Mouse (Mus musculus) cerebellum, adult 2 months (tissue): Measurements from ENCODE around the gene Lysmd1. TPM values are rescaled to one million over a fixed set of nuclear protein-coding genes. Genes with fewer than 3 reads are reported as not detected.

Experiments
- DNase-seq, 2 experiments: peaks; one replicate each; pipeline ENCODE4 v3.0.0; 2021
- H3K27ac ChIP-seq: fragments of 200-500 bp; 2 replicates; pipeline ENCODE4 v1.5.1; 2012; ENCODE audit warnings: low read length, control low read depth, inconsistent platforms; ENCODE audit not compliant: insufficient read depth
- H3K27me3 ChIP-seq: fragments of 200-500 bp; 2 replicates; pipeline ENCODE4 v1.6.1; 2012; ENCODE audit warnings: inconsistent platforms, mild to moderate bottlenecking, low read length, moderate library complexity; ENCODE audit not compliant: control insufficient read depth, insufficient read depth
- H3K4me1 ChIP-seq: fragments of 200-500 bp; 2 replicates; pipeline ENCODE4 v1.6.1; 2011; ENCODE audit warnings: low read length; ENCODE audit not compliant: control insufficient read depth, insufficient read depth
- H3K4me3 ChIP-seq: fragments of 200-500 bp; replicated peaks from 2 replicates; pipeline ENCODE3; 2011; ENCODE audit warnings: mild to moderate bottlenecking, low read depth, low read length, control low read depth; ENCODE audit not compliant: insufficient read depth
- CTCF ChIP-seq: fragments of 200-500 bp; IDR thresholded peaks from 2 replicates; pipeline ENCODE4 v1.5.1; 2011; ENCODE audit warnings: low read depth, mild to moderate bottlenecking, control low read depth, low read length, moderate library complexity, borderline replicate concordance; ENCODE audit not compliant: insufficient read depth
- POLR2A ChIP-seq: fragments of 200-500 bp; IDR thresholded peaks from 2 replicates; pipeline ENCODE4 v1.6.1; 2011; ENCODE audit warnings: low read length, control low read depth, borderline replicate concordance; ENCODE audit not compliant: insufficient read depth
- WGBS: fragments of 180-500 bp; shearing (Covaris S2); methylation state at CpG from one replicate; pipeline ENCODE4 v1.1.7; 2018; 5-methylcytosine and 5-hydroxymethylcytosine counted together
- polyA plus RNA-seq: library from polyadenylated mRNA; depleted of rRNA; stranded (reverse); fragments of >200 nt; gene quantifications from 2 replicates; pipeline ENCODE4 v1.2.3, GENCODE M21; 2012; rRNA removed

Gene Lysmd1
- polyA plus RNA-seq, 1 experiment = 34.9 TPM

DNA sequence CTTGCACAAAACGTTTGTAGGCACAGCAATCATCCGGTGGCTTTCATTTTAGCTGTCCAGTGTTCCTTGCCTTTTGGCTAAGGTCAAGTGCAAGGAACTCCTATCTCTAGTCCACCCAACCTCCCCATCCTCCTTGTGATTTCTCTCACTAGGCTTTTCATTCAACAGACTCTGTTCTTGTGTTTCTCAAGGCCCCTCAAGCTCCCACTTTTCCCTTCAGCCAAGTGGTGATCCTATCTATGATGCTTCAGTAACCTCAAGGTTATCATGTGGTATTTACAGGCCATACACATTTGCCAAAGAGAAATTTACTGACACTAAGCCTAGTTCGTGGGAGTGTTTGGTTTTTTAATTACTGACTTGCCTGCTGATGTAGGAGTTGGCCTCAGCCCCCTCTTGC is 46.0 kb downstream of the Lysmd1 start:
- H3K27ac ChIP-seq = no peak overlapping the region
- no peak overlapping the region for H3K4me3 ChIP-seq
- WGBS = 67% methylated on average over 3 of the region's 3 CpGs
- no peaks in the 10 kb centered on the region for H3K4me1 ChIP-seq
- DNase-seq = no peak
- TF ChIP-seq POLR2A = no peak
- no peak for TF ChIP-seq CTCF
- H3K27me3 ChIP-seq = no peaks in the 10 kb centered on the region

DNA sequence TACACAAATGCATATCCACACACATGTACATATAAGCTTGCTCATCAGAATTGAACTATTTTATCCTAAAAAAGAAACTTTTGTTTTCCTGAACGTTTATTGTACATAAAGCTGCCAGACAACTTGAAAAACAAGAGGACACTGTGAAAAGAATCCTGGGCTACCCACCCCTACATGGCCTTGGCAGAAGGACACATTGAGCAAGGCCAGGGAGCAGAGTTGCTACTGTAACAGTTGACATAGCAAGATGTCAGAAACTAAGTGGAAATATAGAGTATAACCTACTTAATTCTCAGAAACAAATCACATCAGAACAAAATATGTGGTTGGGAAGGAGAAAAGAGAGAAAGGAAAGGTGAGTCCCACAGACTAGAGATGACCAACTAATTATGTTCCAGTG is 48.0 kb downstream of the Lysmd1 start:
- TF ChIP-seq POLR2A (no peak), CTCF (no peak)
- DNase-seq = no peak
- Histone ChIP-seq H3K27ac (no peak overlapping the region), H3K27me3 (no peaks in the 10 kb centered on the region), H3K4me3 (no peak overlapping the region), H3K4me1 (no peaks in the 10 kb centered on the region)
- 58% methylated on average over 1 of the region's 1 CpGs for WGBS

GRCm38 (mm10) chr3:95184796-95185577 is 51.1 kb downstream of the Lysmd1 start:
- WGBS = 92% methylated on average over 9 of the region's 9 CpGs
- no peak for DNase-seq
- no peak overlapping the region for H3K27ac ChIP-seq
- TF ChIP-seq CTCF (no peak), POLR2A (no peak)
- H3K4me3 ChIP-seq = no peak overlapping the region
- no peaks in the 10 kb centered on the region for H3K4me1 ChIP-seq
- H3K27me3 ChIP-seq = no peaks in the 10 kb centered on the region

DNA sequence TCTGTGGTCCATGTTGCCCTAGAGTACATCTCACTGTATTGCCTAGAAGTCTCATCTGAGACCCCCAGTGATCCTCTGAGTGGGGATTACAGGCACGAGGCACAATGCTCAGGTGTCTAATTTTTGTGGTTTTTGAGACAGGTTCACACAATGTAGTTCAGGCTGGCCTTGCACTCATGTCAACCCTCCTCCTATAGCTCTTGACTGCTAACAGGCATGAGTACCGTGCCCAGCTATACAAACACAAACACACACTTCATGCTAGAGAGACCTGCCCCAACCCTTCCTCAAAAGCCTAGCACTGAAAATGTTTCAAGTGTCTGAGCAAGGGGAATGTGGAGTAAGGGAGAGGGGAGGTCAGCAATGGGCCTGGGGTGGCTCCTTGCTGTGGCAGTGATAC is 52.2 kb downstream of the Lysmd1 start:
- Histone ChIP-seq H3K4me1 (no peaks in the 10 kb centered on the region), H3K27ac (no peak overlapping the region), H3K27me3 (no peaks in the 10 kb centered on the region), H3K4me3 (no peak overlapping the region)
- no peak for TF ChIP-seq CTCF
- TF ChIP-seq POLR2A = no peak
- no peak for DNase-seq
- 88% methylated on average over 2 of the region's 2 CpGs for WGBS

- WGBS = 88% methylated on average over 6 of the region's 6 CpGs
- TF ChIP-seq CTCF (no peak), POLR2A (no peak)
- no peak overlapping the region for H3K4me3 ChIP-seq
Measured at GRCm38 (mm10) chr3:95186888-95187287, 53.0 kb downstream of the Lysmd1 start.

More at GRCm38 (mm10) chr3:95186888-95187287, 53.0 kb downstream of the Lysmd1 start:
- no peak overlapping the region for H3K27ac ChIP-seq
- no peaks in the 10 kb centered on the region for H3K27me3 ChIP-seq
- no peak for DNase-seq
- H3K4me1 ChIP-seq = no peaks in the 10 kb centered on the region

Other genes starting within 250 kb of the Lysmd1 start
- 298 and 301 TPM in 2 replicates for gene Psmb4, start 247.1 kb upstream of the Lysmd1 start, polyA plus RNA-seq
- gene Selenbp1, start 201.0 kb upstream of the Lysmd1 start, polyA plus RNA-seq = 12.5 and 15.4 TPM in 2 replicates
- 30.1 and 36.1 TPM in 2 replicates for gene Rfx5, start 180.0 kb upstream of the Lysmd1 start, polyA plus RNA-seq
- gene Pi4kb, start 159.4 kb upstream of the Lysmd1 start, polyA plus RNA-seq = 68.4 and 68.9 TPM in 2 replicates
- 40.9 and 43.8 TPM in 2 replicates for gene Zfp687, start 118.6 kb upstream of the Lysmd1 start, polyA plus RNA-seq
- 227 and 245 TPM in 2 replicates for gene Psmd4, start 91.5 kb upstream of the Lysmd1 start, polyA plus RNA-seq
- gene Pip5k1a, start 27.2 kb upstream of the Lysmd1 start, polyA plus RNA-seq = 26.6 and 28.7 TPM in 2 replicates
- gene Vps72, start 23.1 kb upstream of the Lysmd1 start, polyA plus RNA-seq = 71.6 and 71.7 TPM in 2 replicates
- gene Tmod4, start 9.6 kb upstream of the Lysmd1 start, polyA plus RNA-seq = 1.0 and 1.2 TPM in 2 replicates
- gene Scnm1, start 77 bp upstream of the Lysmd1 start, polyA plus RNA-seq = 134 and 139 TPM in 2 replicates
- gene Tnfaip8l2, start 8.3 kb downstream of the Lysmd1 start, polyA plus RNA-seq = 1.3 and 2.0 TPM in 2 replicates
- 40.5 and 42.9 TPM in 2 replicates for gene Sema6c, start 26.4 kb downstream of the Lysmd1 start, polyA plus RNA-seq
- gene Gabpb2, start 83.8 kb downstream of the Lysmd1 start, polyA plus RNA-seq = 30.6 and 34.0 TPM in 2 replicates
- gene Cdc42se1, start 94.6 kb downstream of the Lysmd1 start, polyA plus RNA-seq = 74.0 and 75.0 TPM in 2 replicates
- gene Mllt11, start 98.1 kb downstream of the Lysmd1 start, polyA plus RNA-seq = 339 and 352 TPM in 2 replicates
- 0.75 and 0.90 TPM in 2 replicates for gene Gm128, start 107.5 kb downstream of the Lysmd1 start, polyA plus RNA-seq
- 1.8 and 1.9 TPM in 2 replicates for gene Bnipl, start 117.1 kb downstream of the Lysmd1 start, polyA plus RNA-seq
- gene Mindy1, start 147.3 kb downstream of the Lysmd1 start, polyA plus RNA-seq = 96.8 and 103 TPM in 2 replicates
- 43.2 and 47.6 TPM in 2 replicates for gene Prune1, start 148.0 kb downstream of the Lysmd1 start, polyA plus RNA-seq
- gene Anxa9, start 173.1 kb downstream of the Lysmd1 start, polyA plus RNA-seq = 1.2 and 1.5 TPM in 2 replicates
- 133 and 142 TPM in 2 replicates for gene Cers2, start 180.7 kb downstream of the Lysmd1 start, polyA plus RNA-seq
- 36.5 and 38.0 TPM in 2 replicates for gene Setdb1, start 223.1 kb downstream of the Lysmd1 start, polyA plus RNA-seq